Mouse (Mus musculus) MEL (cell line): Measurements from ENCODE around the gene Rtl1. TPM values are rescaled to one million over a fixed set of nuclear protein-coding genes. Genes with fewer than 3 reads are reported as not detected.

Source experiments
- DNase-seq: peaks from one replicate; pipeline ENCODE4 v3.0.0; 2011; ENCODE audit warnings: low read depth, low spot score
- H3K27ac ChIP-seq: 2 replicates; pipeline ENCODE4 v1.5.1; 2012; ENCODE audit warnings: low read depth, mild to moderate bottlenecking, control low read depth, low read length, moderate library complexity; ENCODE audit not compliant: control insufficient read depth
- H3K27me3 ChIP-seq, 2 experiments: fragments of 150-350 bp in 1 of 2; sonication (generic) in 1 of 2; 2 replicates each; pipeline ENCODE4 v1.6.1; 2012; ENCODE audit warnings: low read length in 2 of 2, mild to moderate bottlenecking in 2 of 2, improper control_type of control experiment in 1 of 2, moderate library complexity in 1 of 2; ENCODE audit not compliant: insufficient read depth in 2 of 2, control insufficient read depth in 1 of 2
- H3K36me3 ChIP-seq, 2 experiments: 2 replicates each; pipeline ENCODE4 v1.6.1; 2012 to 2014; ENCODE audit warnings: low read length in 2 of 2, improper control_type of control experiment in 1 of 2, inconsistent platforms in 1 of 2, mild to moderate bottlenecking in 1 of 2; ENCODE audit not compliant: insufficient read depth in 2 of 2, control insufficient read depth in 1 of 2
- H3K4me1 ChIP-seq, 2 experiments: fragments of 150-350 bp in 1 of 2; sonication (generic) in 1 of 2; 2 replicates each; pipeline ENCODE4 v1.6.1; 2012; ENCODE audit warnings: low read length in 2 of 2, improper control_type of control experiment in 1 of 2, mild to moderate bottlenecking in 1 of 2; ENCODE audit not compliant: insufficient read depth in 2 of 2, control insufficient read depth in 1 of 2
- H3K4me3 ChIP-seq, 2 experiments: fragments of 150-350 bp in 1 of 2; sonication (generic) in 1 of 2; 2 replicates each; pipeline ENCODE4 v1.5.1; 2012; ENCODE audit warnings: low read depth in 2 of 2, low read length in 2 of 2, mild to moderate bottlenecking in 2 of 2, moderate library complexity in 2 of 2, control low read depth in 1 of 2, improper control_type of control experiment in 1 of 2; ENCODE audit not compliant: control insufficient read depth in 1 of 2, insufficient read depth in 1 of 2
- H3K79me2 ChIP-seq: 2 replicates; pipeline ENCODE4 v1.6.1; 2012; ENCODE audit warnings: mild to moderate bottlenecking, low read length, moderate library complexity; ENCODE audit not compliant: control insufficient read depth, poor library complexity, insufficient read depth
- H3K9ac ChIP-seq: 2 replicates; pipeline ENCODE4 v1.6.1; 2012; ENCODE audit warnings: low read depth, mild to moderate bottlenecking, control low read depth, low read length, moderate library complexity; ENCODE audit not compliant: control insufficient read depth, poor library complexity, severe bottlenecking
- H3K9me3 ChIP-seq: fragments of 150-350 bp; sonication (generic); replicated peaks from 2 replicates; pipeline ENCODE4 v1.6.1; 2012; ENCODE audit warnings: mild to moderate bottlenecking, low read length, improper control_type of control experiment, moderate library complexity; ENCODE audit not compliant: insufficient read depth
- CHD1 ChIP-seq: IDR thresholded peaks from 2 replicates; pipeline ENCODE4 v1.6.1; 2012; ENCODE audit warnings: low read depth, mild to moderate bottlenecking, inconsistent platforms, low read length, improper control_type of control experiment
- CHD2 ChIP-seq: IDR thresholded peaks from 2 replicates; pipeline ENCODE4 v1.6.1; 2011; ENCODE audit warnings: low read length, improper control_type of control experiment
- CTCF ChIP-seq, 3 experiments: IDR thresholded peaks in 2 of 3; conservative IDR thresholded peaks in 1 of 3; 2 replicates each; pipeline ENCODE4 v1.5.1; 2011 to 2012; ENCODE audit warnings: low read length in 3 of 3, low read depth in 2 of 3, mild to moderate bottlenecking in 2 of 3, improper control_type of control experiment in 1 of 3, inconsistent platforms in 1 of 3, mixed read lengths in 1 of 3, moderate library complexity in 1 of 3; ENCODE audit not compliant: control insufficient read depth in 1 of 3, insufficient read depth in 1 of 3, poor library complexity in 1 of 3, severe bottlenecking in 1 of 3
- ELF1 ChIP-seq: IDR thresholded peaks from 2 replicates; pipeline ENCODE4 v1.6.1; 2014; ENCODE audit warnings: low read depth, mild to moderate bottlenecking, inconsistent platforms, low read length, improper control_type of control experiment, moderate library complexity
- GABPA ChIP-seq: IDR thresholded peaks from 2 replicates; pipeline ENCODE4 v1.6.1; 2012; ENCODE audit warnings: low read depth, mild to moderate bottlenecking, inconsistent platforms, low read length, improper control_type of control experiment, moderate library complexity
- GATA1 ChIP-seq: IDR thresholded peaks from 2 replicates; pipeline ENCODE4 v1.6.1; 2011; ENCODE audit warnings: low read depth, low read length, improper control_type of control experiment
- HCFC1 ChIP-seq: IDR thresholded peaks from 2 replicates; pipeline ENCODE4 v1.6.1; 2012; ENCODE audit warnings: low read depth, mild to moderate bottlenecking, inconsistent platforms, low read length, improper control_type of control experiment, moderate library complexity
- KAT2A ChIP-seq: conservative IDR thresholded peaks from 2 replicates; pipeline ENCODE4 v1.6.1; 2012; ENCODE audit warnings: low read depth, low read length, improper control_type of control experiment, inconsistent platforms
- MAFK ChIP-seq: IDR thresholded peaks from 2 replicates; pipeline ENCODE4 v1.6.1; 2011; ENCODE audit warnings: low read depth, mild to moderate bottlenecking, low read length, improper control_type of control experiment, borderline replicate concordance
- MAX ChIP-seq: IDR thresholded peaks from 2 replicates; pipeline ENCODE4 v1.6.1; 2011; ENCODE audit warnings: low read length, improper control_type of control experiment
- MAZ ChIP-seq: IDR thresholded peaks from 2 replicates; pipeline ENCODE4 v1.6.1; 2012; ENCODE audit warnings: low read depth, mild to moderate bottlenecking, inconsistent platforms, low read length, improper control_type of control experiment
- MEF2A ChIP-seq: IDR thresholded peaks from 2 replicates; pipeline ENCODE4 v1.6.1; 2014; ENCODE audit warnings: low read depth, mild to moderate bottlenecking, inconsistent platforms, low read length, improper control_type of control experiment; ENCODE audit not compliant: poor library complexity, insufficient replicate concordance, severe bottlenecking; ENCODE audit errors: extremely low read depth
- MYB ChIP-seq: IDR thresholded peaks from 2 replicates; pipeline ENCODE4 v1.6.1; 2011; ENCODE audit warnings: mild to moderate bottlenecking, low read depth, low read length, improper control_type of control experiment
- MYC ChIP-seq: IDR thresholded peaks from 2 replicates; pipeline ENCODE4 v1.6.1; 2011; ENCODE audit warnings: low read depth, mild to moderate bottlenecking, low read length, improper control_type of control experiment, moderate library complexity
- NELFE ChIP-seq: IDR thresholded peaks from 2 replicates; pipeline ENCODE4 v1.6.1; 2011; ENCODE audit warnings: low read depth, low read length, improper control_type of control experiment
- NRF1 ChIP-seq: IDR thresholded peaks from 2 replicates; pipeline ENCODE4 v1.6.1; 2014; ENCODE audit warnings: low read depth, mild to moderate bottlenecking, inconsistent platforms, low read length, improper control_type of control experiment, moderate library complexity; ENCODE audit not compliant: poor library complexity, insufficient read depth, severe bottlenecking
- POLR2AphosphoS2 ChIP-seq: IDR thresholded peaks from 2 replicates; pipeline ENCODE4 v1.6.1; 2011; ENCODE audit warnings: low read length, improper control_type of control experiment
- RCOR1 ChIP-seq: IDR thresholded peaks from 2 replicates; pipeline ENCODE4 v1.6.1; 2012; ENCODE audit warnings: low read depth, mild to moderate bottlenecking, inconsistent platforms, low read length, improper control_type of control experiment
- SIN3A ChIP-seq: IDR thresholded peaks from 2 replicates; pipeline ENCODE4 v1.6.1; 2012; ENCODE audit warnings: low read length, improper control_type of control experiment, inconsistent platforms
- SMC3 ChIP-seq: IDR thresholded peaks from 2 replicates; pipeline ENCODE4 v1.6.1; 2011; ENCODE audit warnings: low read depth, low read length, improper control_type of control experiment
- TAL1 ChIP-seq: IDR thresholded peaks from 2 replicates; pipeline ENCODE4 v1.6.1; 2012; ENCODE audit warnings: mild to moderate bottlenecking, inconsistent platforms, low read length, moderate library complexity, mixed read lengths
- TBP ChIP-seq: IDR thresholded peaks from 2 replicates; pipeline ENCODE4 v1.8.0; 2011; ENCODE audit warnings: low read depth, low read length, improper control_type of control experiment
- TCF12 ChIP-seq: IDR thresholded peaks from 2 replicates; pipeline ENCODE4 v1.6.1; 2014; ENCODE audit warnings: low read depth, mild to moderate bottlenecking, inconsistent platforms, low read length, improper control_type of control experiment, moderate library complexity
- UBTF ChIP-seq: IDR thresholded peaks from 2 replicates; pipeline ENCODE4 v1.6.1; 2012; ENCODE audit warnings: low read depth, mild to moderate bottlenecking, inconsistent platforms, low read length, improper control_type of control experiment, moderate library complexity, borderline replicate concordance; ENCODE audit not compliant: insufficient read depth
- USF1 ChIP-seq: IDR thresholded peaks from 2 replicates; pipeline ENCODE4 v1.6.1; 2014; ENCODE audit warnings: low read depth, mild to moderate bottlenecking, inconsistent platforms, low read length, improper control_type of control experiment, moderate library complexity
- USF2 ChIP-seq, 2 experiments: IDR thresholded peaks; 2 replicates each; pipeline ENCODE4 v1.6.1; 2011 to 2012; ENCODE audit warnings: improper control_type of control experiment in 2 of 2, low read length in 2 of 2, borderline replicate concordance in 1 of 2, inconsistent platforms in 1 of 2, low read depth in 1 of 2, mild to moderate bottlenecking in 1 of 2; ENCODE audit not compliant: insufficient read depth in 1 of 2
- ZKSCAN1 ChIP-seq: IDR thresholded peaks from 2 replicates; pipeline ENCODE4 v1.6.1; 2012; ENCODE audit warnings: low read depth, mild to moderate bottlenecking, inconsistent platforms, low read length, improper control_type of control experiment, moderate library complexity
- ZMIZ1 ChIP-seq: IDR thresholded peaks from 2 replicates; pipeline ENCODE4 v1.6.1; 2012; ENCODE audit warnings: low read depth, mild to moderate bottlenecking, inconsistent platforms, low read length, improper control_type of control experiment, moderate library complexity
- ZNF384 ChIP-seq: IDR thresholded peaks from 2 replicates; pipeline ENCODE4 v1.6.1; 2012; ENCODE audit warnings: low read depth, mild to moderate bottlenecking, inconsistent platforms, low read length, improper control_type of control experiment
- polyA plus RNA-seq, 2 experiments: library from polyadenylated mRNA; stranded (reverse) in 1 of 2; unstranded in 1 of 2; fragments of >175 nt in 1 of 2; fragments of >200 nt in 1 of 2; gene quantifications; 2 replicates each; pipeline versions ENCODE4 v1.2.1 to v1.2.4; 2012; ENCODE audit warnings: low replicate concordance in 2 of 2, low read depth in 1 of 2; ENCODE audit not compliant: insufficient read length in 2 of 2, insufficient read depth in 1 of 2, missing spikeins in 1 of 2
- total RNA-seq: library from RNA; depleted of rRNA; stranded (reverse); fragments of 300-350 nt; gene quantifications from 2 replicates; pipeline ENCODE4 v1.2.3, GENCODE M21; 2012

Gene Rtl1
- total and polyA plus RNA-seq, 3 experiments = under 0.01 TPM; not detected in 2

GRCm38 (mm10) chr12:109620196-109620595 is 20.1 kb upstream of the Rtl1 start:
- no peak for DNase-seq
- H3K79me2 ChIP-seq = no peaks in the 10 kb centered on the region
- no peak overlapping the region for H3K4me3 ChIP-seq
- no peaks in the 10 kb centered on the region for H3K4me1 ChIP-seq
- TF ChIP-seq NELFE = no peak
- TF ChIP-seq GABPA = no peak
- TF ChIP-seq CHD1 = no peak
- no peak for TF ChIP-seq CTCF (IDR thresholded peaks at IDR 0.05 in 2 of 3, conservative IDR thresholded peaks at IDR 0.05 in 1 of 3; ENCODE audit: control insufficient read depth in 1 of 3, insufficient read depth in 1 of 3, low read depth in 2 of 3, low read length in 3 of 3, poor library complexity in 1 of 3, severe bottlenecking in 1 of 3)
- TF ChIP-seq NRF1 = no peak
- TF ChIP-seq ZKSCAN1 = no peak
- no peak for TF ChIP-seq ZNF384
- TF ChIP-seq MAFK = no peak
- no peak for TF ChIP-seq KAT2A
- TF ChIP-seq RCOR1 = no peak
- no peak for TF ChIP-seq POLR2AphosphoS2
- TF ChIP-seq MAX = no peak
- no peak for TF ChIP-seq MYB
- no peak for TF ChIP-seq MAZ
- TF ChIP-seq HCFC1 = no peak
- TF ChIP-seq CHD2 = no peak
- TF ChIP-seq TBP = no peak
- TF ChIP-seq MYC = no peak
- TF ChIP-seq TCF12 = no peak
- TF ChIP-seq MEF2A = no peak
- H3K27me3 ChIP-seq = no peaks in the 10 kb centered on the region; a peak in 1 of 4 replicates
- no peak overlapping the region for H3K27ac ChIP-seq
- H3K9ac ChIP-seq = no peak overlapping the region
- no peaks in the 10 kb centered on the region for H3K9me3 ChIP-seq
- no peaks in the 10 kb centered on the region for H3K36me3 ChIP-seq

DNA sequence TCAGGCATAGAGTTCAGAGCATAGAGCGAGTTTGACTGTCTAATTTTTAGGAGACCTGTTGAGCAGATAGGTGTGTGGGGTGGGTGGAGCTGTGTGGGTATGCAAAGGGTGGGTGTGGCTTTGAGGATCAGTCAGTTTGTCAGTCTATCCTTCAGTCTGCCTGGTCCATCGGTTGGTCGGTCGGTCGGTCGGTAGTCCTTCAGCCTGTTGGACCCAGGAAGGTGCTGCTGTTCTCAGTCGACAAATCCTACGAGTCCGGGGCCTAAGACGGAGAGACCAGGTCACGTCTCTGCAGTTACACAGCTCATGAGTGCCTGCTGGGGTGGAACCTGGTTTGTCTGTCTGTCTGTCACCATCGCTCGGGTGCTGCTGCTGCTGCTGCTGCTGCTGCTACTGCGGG is 17.9 kb upstream of the Rtl1 start:
- TF ChIP-seq SMC3 = no peak
- no peak for TF ChIP-seq USF1
- no peak for TF ChIP-seq TAL1
- no peak for TF ChIP-seq CHD1
- no peak for TF ChIP-seq MAFK
- TF ChIP-seq MEF2A = no peak
- TF ChIP-seq USF2 (IDR thresholded peaks at IDR 0.05; ENCODE audit: borderline replicate concordance in 1 of 2, insufficient read depth in 1 of 2, low read depth in 1 of 2, low read length in 2 of 2) = no peak
- no peak for TF ChIP-seq UBTF
- no peak for TF ChIP-seq POLR2AphosphoS2
- no peak for TF ChIP-seq ELF1
- no peak for TF ChIP-seq GATA1
- no peak for TF ChIP-seq HCFC1
- no peak for TF ChIP-seq MAX
- TF ChIP-seq SIN3A = no peak
- no peak for TF ChIP-seq NRF1
- no peak for TF ChIP-seq ZMIZ1
- DNase-seq = no peak
- H3K36me3 ChIP-seq = no peaks in the 10 kb centered on the region

More for the DNA sequence above, 17.9 kb upstream of the Rtl1 start:
- Histone ChIP-seq H3K9me3 (no peaks in the 10 kb centered on the region), H3K4me1 (no peaks in the 10 kb centered on the region), H3K27me3 (no peaks in the 10 kb centered on the region), H3K27ac (no peak overlapping the region), H3K9ac (no peak overlapping the region), H3K79me2 (no peaks in the 10 kb centered on the region), H3K4me3 (no peak overlapping the region)
